21 mouse cellular contexts compared by ENCODE assay signal in the genomic region with DNA sequence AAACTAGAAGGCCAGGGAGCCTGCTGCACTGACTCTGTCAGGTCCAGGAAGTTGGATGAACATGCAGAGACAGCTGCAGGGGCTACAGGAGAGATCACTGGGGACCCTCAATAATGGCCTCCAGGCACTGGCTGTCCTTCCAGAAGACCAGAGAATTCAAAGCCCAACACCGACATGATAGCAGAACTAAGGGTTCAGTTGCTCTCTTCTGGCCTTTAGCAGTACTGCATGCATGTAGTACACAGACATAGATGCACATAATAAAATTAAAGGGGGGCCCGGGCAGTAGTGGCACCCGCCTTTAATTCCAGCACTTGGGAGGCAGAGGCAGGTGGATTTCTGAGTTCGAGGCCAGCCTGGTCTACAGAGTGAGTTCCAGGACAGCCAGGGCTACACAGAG. TPM values are rescaled to one million over a fixed set of nuclear protein-coding genes. Genes with fewer than 3 reads are reported as not detected.
DNase-seq lines count a peak whose midpoint lies in the region; ATAC-seq and TF ChIP-seq lines count a peak whose summit lies in the region.
"Had no signal": no experiment of that assay in that cellular context is flagged by ENCODE, and none has a peak within 500 bp of the region (broad histone marks: within the 10 kb centered on the region; RNA-seq: fewer than 3 reads in every experiment).

No protein-coding gene starts in this region.

- no peak for ATAC-seq in forebrain, embryonic 12.5 days (ENCODE audit: low FRiP score)
- ATAC-seq in stomach, postnatal 0 days (ENCODE audit: low FRiP score, low TSS enrichment) = no peak
- ATAC-seq: activated CD4-positive, CD25-positive, alpha-beta regulatory T cell, adult 4 months had no signal

- peaks cover 29% of the 10 kb centered on the region for H3K4me1 ChIP-seq in forebrain, embryonic 10.5 days
- peaks cover 19% of the 10 kb centered on the region for H3K4me1 ChIP-seq in forebrain, embryonic 12.5 days
- H3K4me1 ChIP-seq in stomach, postnatal 0 days (replicated peaks; ENCODE audit: control insufficient read depth, insufficient read depth) = no peaks in the 10 kb centered on the region; the same call in 1 of the 2 replicates

- no peaks in the 10 kb centered on the region for H3K27me3 ChIP-seq in forebrain, embryonic 10.5 days (ENCODE audit: poor library complexity, severe bottlenecking)
- H3K27me3 ChIP-seq in forebrain, embryonic 12.5 days = no peaks in the 10 kb centered on the region
- no peaks in the 10 kb centered on the region for H3K27me3 ChIP-seq in stomach, postnatal 0 days (ENCODE audit: control insufficient read depth, insufficient read depth, low read length)
- H3K27me3 ChIP-seq: embryonic facial prominence, embryonic 13.5 days; kidney, embryonic 15.5 days; liver, embryonic 13.5 days had no signal

- H3K9ac ChIP-seq in forebrain, embryonic 12.5 days = no peak overlapping the region
- H3K9ac ChIP-seq in stomach, postnatal 0 days (ENCODE audit: low read length) = no peak overlapping the region

- H3K4me2 ChIP-seq in forebrain, embryonic 12.5 days = no peak overlapping the region
- H3K4me2 ChIP-seq in stomach, postnatal 0 days (replicated peaks; ENCODE audit: low read depth) = no peak overlapping the region

- H3K9me3 ChIP-seq in forebrain, embryonic 10.5 days = no peaks in the 10 kb centered on the region
- no peaks in the 10 kb centered on the region for H3K9me3 ChIP-seq in forebrain, embryonic 12.5 days
- H3K9me3 ChIP-seq in stomach, postnatal 0 days (ENCODE audit: control insufficient read depth, low read length) = no peaks in the 10 kb centered on the region
- H3K9me3 ChIP-seq: embryonic facial prominence, embryonic 13.5 days; kidney, embryonic 15.5 days; liver, embryonic 13.5 days had no signal

- no peak for TF ChIP-seq EP300 in stomach, postnatal 0 days (optimal IDR thresholded peaks at IDR 0.05)

- peak overlapping the region; percentile 16 for H3K4me3 ChIP-seq in forebrain, embryonic 10.5 days
- no peak overlapping the region for H3K4me3 ChIP-seq in forebrain, embryonic 12.5 days (replicated peaks)
- no peak overlapping the region for H3K4me3 ChIP-seq in layer of hippocampus, adult 2 months
- no peak overlapping the region for H3K4me3 ChIP-seq in stomach, postnatal 0 days (ENCODE audit: low read depth, low read length)

- no peak overlapping the region for H3K27ac ChIP-seq in forebrain, embryonic 10.5 days
- H3K27ac ChIP-seq in forebrain, embryonic 12.5 days = no peak overlapping the region
- no peak overlapping the region for H3K27ac ChIP-seq in layer of hippocampus, adult 2 months
- no peak overlapping the region for H3K27ac ChIP-seq in stomach, postnatal 0 days (replicated peaks)

- H3K36me3 ChIP-seq in forebrain, embryonic 10.5 days (replicated peaks) = peaks cover 22% of the 10 kb centered on the region
- peaks cover 22% of the 10 kb centered on the region for H3K36me3 ChIP-seq in forebrain, embryonic 12.5 days (replicated peaks)
- H3K36me3 ChIP-seq in stomach, postnatal 0 days (ENCODE audit: control insufficient read depth, insufficient read depth, low read length) = 0 out of 2 replicates have a peak, but pooled peaks cover 4% of the 10 kb centered on the region

- DNase-seq in forebrain, embryonic 10.5 days (ENCODE audit: extremely low spot score, low spot score) = no peak
- DNase-seq in layer of hippocampus, adult 2 months (ENCODE audit: low spot score in 2 of 2) = no peak
- no peak for DNase-seq in layer of hippocampus, postnatal 14 days (ENCODE audit: low spot score in 2 of 2)
- peak; percentile 25 for DNase-seq in thymus, postnatal 14 days
- DNase-seq in thymus, postnatal 10 days (ENCODE audit: low spot score in 2 of 2) = no peak
- no peak for DNase-seq in stomach, postnatal 0 days (ENCODE audit: low spot score)
- no peak for DNase-seq in heart, adult 11 months
- DNase-seq: adrenal gland, postnatal 36 days; cerebellum, adult 9-11 months; heart, postnatal 10 days; liver, embryonic 13.5 days; midbrain, embryonic 14.5 days; right cerebral cortex, postnatal 14 days; thymus, adult 18-20 months had no signal

- 92% methylated on average over 4 of the region's 4 CpGs for WGBS in forebrain, embryonic 10.5 days
- 78% methylated on average over 4 of the region's 4 CpGs for WGBS in forebrain, embryonic 12.5 days
- WGBS in stomach, postnatal 0 days = 85% methylated on average over 4 of the region's 4 CpGs

- TF ChIP-seq CTCF in layer of hippocampus, adult 2 months (conservative IDR thresholded peaks at IDR 0.05) = peak; percentile 58
- TF ChIP-seq CTCF in stomach, postnatal 0 days (IDR thresholded peaks at IDR 0.05; ENCODE audit: low read depth) = peak; percentile 51

RNA-seq across cellular contexts. Expression of a gene that starts 1.4 kb away (rescaled TPM):
- polyA plus RNA-seq in forebrain, embryonic 10.5 days (2016; fragmentation: Nextera tagmentation; extraction: Ambion mirVana) = 54.4 and 54.7 TPM in 2 replicates
- polyA plus RNA-seq in forebrain, embryonic 12.5 days (2016; fragmentation: Nextera tagmentation; extraction: Ambion mirVana) = 57.2 and 61.2 TPM in 2 replicates
- 10 to 100 TPM in 1 of 2 experiments, 1 to 10 TPM in 1; 8.7 to 10.7 TPM for total RNA-seq in layer of hippocampus, adult 2 months (2021)
- 10 to 100 TPM; 12.0 to 12.5 TPM for total RNA-seq in layer of hippocampus, postnatal 14 days (2021)
- polyA plus RNA-seq in stomach, postnatal 0 days (2015; fragmentation: Nextera tagmentation; extraction: Ambion mirVana) = 113 and 117 TPM in 2 replicates

RNA-seq across cellular contexts. Expression of a gene that starts 7.5 kb away (rescaled TPM):
- polyA plus RNA-seq in forebrain, embryonic 10.5 days (2016; fragmentation: Nextera tagmentation; extraction: Ambion mirVana) = 0.55 and 1.00 TPM in 2 replicates
- polyA plus RNA-seq in forebrain, embryonic 12.5 days (2016; fragmentation: Nextera tagmentation; extraction: Ambion mirVana) = 0.24 and 0.36 TPM in 2 replicates
- total RNA-seq in layer of hippocampus, adult 2 months (2021) = not detected
- total RNA-seq in layer of hippocampus, postnatal 14 days (2021) = under 1 TPM in 1 of 2 experiments, not detected in 1; 0.31 TPM
- polyA plus RNA-seq in stomach, postnatal 0 days (2015; fragmentation: Nextera tagmentation; extraction: Ambion mirVana) = 0.50 TPM in 2 replicates
- total RNA-seq: adrenal gland, postnatal 36 days; gastrocnemius, adult 8-10 months; heart, adult 8-10 months; heart, postnatal 10 days; left cerebral cortex, postnatal 10 days had no signal
- polyA plus RNA-seq: activated CD4-positive, CD25-positive, alpha-beta regulatory T cell, adult 4 months had no signal

RNA-seq across cellular contexts. Expression of a gene that starts 11.4 kb away (rescaled TPM):
- 242 and 248 TPM in 2 replicates for polyA plus RNA-seq in forebrain, embryonic 10.5 days (2016; fragmentation: Nextera tagmentation; extraction: Ambion mirVana)
- polyA plus RNA-seq in forebrain, embryonic 12.5 days (2016; fragmentation: Nextera tagmentation; extraction: Ambion mirVana) = 154 and 178 TPM in 2 replicates
- 10 to 100 TPM; 42.8 to 51.2 TPM for total RNA-seq in layer of hippocampus, adult 2 months (2021)
- total RNA-seq in layer of hippocampus, postnatal 14 days (2021) = 10 to 100 TPM; 47.5 to 48.7 TPM
- 93.7 and 95.0 TPM in 2 replicates for polyA plus RNA-seq in stomach, postnatal 0 days (2015; fragmentation: Nextera tagmentation; extraction: Ambion mirVana)

RNA-seq across cellular contexts. Expression of a gene that starts 19.0 kb away (rescaled TPM):
- 71.8 and 71.9 TPM in 2 replicates for polyA plus RNA-seq in forebrain, embryonic 10.5 days (2016; fragmentation: Nextera tagmentation; extraction: Ambion mirVana)
- polyA plus RNA-seq in forebrain, embryonic 12.5 days (2016; fragmentation: Nextera tagmentation; extraction: Ambion mirVana) = 56.6 and 57.3 TPM in 2 replicates
- 10 to 100 TPM; 67.9 to 72.4 TPM for total RNA-seq in layer of hippocampus, adult 2 months (2021)
- 10 to 100 TPM; 53.9 to 57.2 TPM for total RNA-seq in layer of hippocampus, postnatal 14 days (2021)
- 39.0 and 39.9 TPM in 2 replicates for polyA plus RNA-seq in stomach, postnatal 0 days (2015; fragmentation: Nextera tagmentation; extraction: Ambion mirVana)

RNA-seq across cellular contexts. Expression of a gene that starts 42.1 kb away (rescaled TPM):
- 0.80 and 0.87 TPM in 2 replicates for polyA plus RNA-seq in forebrain, embryonic 10.5 days (2016; fragmentation: Nextera tagmentation; extraction: Ambion mirVana)
- 0.54 and 0.91 TPM in 2 replicates for polyA plus RNA-seq in forebrain, embryonic 12.5 days (2016; fragmentation: Nextera tagmentation; extraction: Ambion mirVana)
- 1 to 10 TPM in 1 of 2 experiments, under 1 TPM in 1; 0.90 to 1.2 TPM for total RNA-seq in layer of hippocampus, adult 2 months (2021)
- under 1 TPM; 0.76 to 0.98 TPM for total RNA-seq in layer of hippocampus, postnatal 14 days (2021)
- 2.1 and 3.1 TPM in 2 replicates for polyA plus RNA-seq in stomach, postnatal 0 days (2015; fragmentation: Nextera tagmentation; extraction: Ambion mirVana)
